Mouse (Mus musculus) brain, embryonic 14.5 days (tissue): Measurements from ENCODE around the gene Acad8.

Experiments
- CTCF ChIP-seq: fragments of 200-500 bp; IDR thresholded peaks from 2 replicates; pipeline ENCODE4 v1.5.1; 2012; ENCODE audit warnings: inconsistent platforms, mild to moderate bottlenecking, moderate library complexity, borderline replicate concordance; ENCODE audit not compliant: insufficient read depth, insufficient read length; ENCODE audit errors: extremely low read depth
- POLR2A ChIP-seq: fragments of 200-500 bp; IDR thresholded peaks from 2 replicates; pipeline ENCODE4 v1.6.1; 2012; ENCODE audit warnings: mild to moderate bottlenecking, inconsistent platforms, borderline replicate concordance; ENCODE audit not compliant: poor library complexity, insufficient read depth, insufficient read length, severe bottlenecking; ENCODE audit errors: extremely low read depth

DNA sequence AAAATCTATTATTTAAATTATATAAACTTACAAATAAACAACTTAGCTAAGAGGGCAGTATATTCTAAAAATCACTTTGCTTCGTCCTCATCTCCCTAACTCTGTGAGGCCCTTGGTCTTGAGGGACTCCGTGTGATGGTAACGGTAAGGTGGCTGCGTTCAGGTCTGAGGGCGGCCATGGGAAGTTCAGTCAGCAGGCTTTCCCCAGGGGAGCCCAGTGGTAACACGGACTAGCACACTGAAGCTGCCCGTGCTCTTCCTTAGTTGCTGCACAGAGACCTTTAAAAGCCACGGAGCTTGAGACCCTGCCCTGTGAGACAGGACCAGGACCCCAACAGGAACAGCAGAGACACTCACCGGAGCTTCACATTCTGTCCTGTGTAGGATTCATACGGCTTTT, 19.6 kb upstream of the Acad8 start:
- TF ChIP-seq CTCF (no peak), POLR2A (no peak)
